Mouse (Mus musculus) lung, embryonic 14.5 days (tissue): ENCODE results near the gene Mtch1. TPM values are rescaled to one million over a fixed set of nuclear protein-coding genes. Genes with fewer than 3 reads are reported as not detected.

Source experiments
- ATAC-seq: fragments of 200-750 bp; cut with Nextera tagmentation; 2 replicates; pipeline ENCODE4 v1.8.0; 2017; ENCODE audit warnings: mild to moderate bottlenecking, moderate TSS enrichment, moderate library complexity; ENCODE audit not compliant: insufficient read depth
- DNase-seq: peaks from one replicate; pipeline ENCODE4 v3.0.0-alpha.2; 2015
- H3K27ac ChIP-seq: fragments of 300-500 bp; sonication (generic); 2 replicates; pipeline ENCODE4 v1.5.1; 2014; ENCODE audit warnings: low read depth, mild to moderate bottlenecking, moderate library complexity
- H3K27me3 ChIP-seq: fragments of 300-500 bp; sonication (generic); 2 replicates; pipeline ENCODE4 v1.6.1; 2014; ENCODE audit warnings: low read length, control low read depth; ENCODE audit not compliant: insufficient read depth
- H3K36me3 ChIP-seq: fragments of 300-500 bp; sonication (generic); 2 replicates; pipeline ENCODE4 v1.6.1; 2014; ENCODE audit warnings: control low read depth; ENCODE audit not compliant: insufficient read depth
- H3K4me1 ChIP-seq: fragments of 300-500 bp; sonication (generic); 2 replicates; pipeline ENCODE4 v1.6.1; 2014; ENCODE audit warnings: antibody characterized with exemption, control low read depth; ENCODE audit not compliant: insufficient read depth
- H3K4me2 ChIP-seq: fragments of 300-500 bp; sonication (generic); 2 replicates; pipeline ENCODE4 v1.6.1; 2014; ENCODE audit warnings: mild to moderate bottlenecking
- H3K4me3 ChIP-seq: fragments of 300-500 bp; sonication (generic); 2 replicates; pipeline ENCODE4 v1.5.1; 2014; ENCODE audit warnings: low read depth, low read length
- H3K9ac ChIP-seq: fragments of 300-500 bp; sonication (generic); 2 replicates; pipeline ENCODE4 v1.6.1; 2014
- H3K9me3 ChIP-seq: fragments of 300-500 bp; sonication (generic); 2 replicates; pipeline ENCODE4 v1.6.1; 2016; ENCODE audit warnings: low read depth, low read length, control low read depth
- CTCF ChIP-seq: IDR thresholded peaks from 2 replicates; pipeline ENCODE4 v1.5.1; 2016; ENCODE audit warnings: antibody characterized with exemption, low read depth
- WGBS: fragments of 180-500 bp; shearing (Covaris S2); extraction: QIAGEN DNeasy Blood & Tissue Kit; methylation state at CpG from one replicate; pipeline ENCODE4 v1.1.7; 2014; 5-methylcytosine and 5-hydroxymethylcytosine counted together
- polyA plus RNA-seq: library from polyadenylated mRNA; unstranded; fragments of >200 nt; fragmentation: Nextera tagmentation; extraction: Ambion mirVana; gene quantifications from 2 replicates; pipeline ENCODE4 v1.2.1, GENCODE M21; 2014

The Mtch1 gene
- polyA plus RNA-seq, 1 experiment from 2014 or later, result 395 TPM

GRCm38 (mm10) chr17:29332186-29332685 is 15.5 kb downstream of the Mtch1 start:
- Histone ChIP-seq H3K4me2 (no peak overlapping the region), H3K27ac (no peak overlapping the region), H3K4me1 (no peaks in the 10 kb centered on the region), H3K9ac (no peak overlapping the region), H3K36me3 (peaks cover 65% of the 10 kb centered on the region), H3K9me3 (no peaks in the 10 kb centered on the region), H3K27me3 (peaks cover 4% of the 10 kb centered on the region; the same call in 1 of the 2 replicates), H3K4me3 (no peak overlapping the region)
- no peak for TF ChIP-seq CTCF
- DNase-seq (no peak), ATAC-seq (no peak)
- 72% methylated on average over 4 of the region's 4 CpGs for WGBS

GRCm38 (mm10) chr17:29330671-29331410 is 16.9 kb downstream of the Mtch1 start:
- no peak for TF ChIP-seq CTCF
- H3K4me3 ChIP-seq, result no peak overlapping the region
- DNase-seq (no peak), ATAC-seq (0 out of 2 replicates have a peak, but pooled peaks have one; percentile 5)
- no peak overlapping the region for H3K9ac ChIP-seq
- H3K27ac ChIP-seq, result no peak overlapping the region
- H3K36me3 ChIP-seq, result peaks cover 51% of the 10 kb centered on the region
- no peaks in the 10 kb centered on the region for H3K9me3 ChIP-seq
- 0 out of 2 replicates have a peak, but pooled peaks cover 5% of the 10 kb centered on the region for H3K4me1 ChIP-seq
- WGBS, result 21% methylated on average over 5 of the region's 5 CpGs
- no peak overlapping the region for H3K4me2 ChIP-seq
- H3K27me3 ChIP-seq, result peaks cover 7% of the 10 kb centered on the region; the same call in 1 of the 2 replicates

- 72% methylated on average over 3 of the region's 3 CpGs for WGBS
- Histone ChIP-seq H3K27me3 (peaks cover 7% of the 10 kb centered on the region; the same call in 1 of the 2 replicates), H3K36me3 (peaks cover 45% of the 10 kb centered on the region), H3K27ac (no peak overlapping the region), H3K9me3 (no peaks in the 10 kb centered on the region), H3K9ac (no peak overlapping the region), H3K4me2 (no peak overlapping the region), H3K4me1 (0 out of 2 replicates have a peak, but pooled peaks cover 5% of the 10 kb centered on the region), H3K4me3 (no peak overlapping the region)
- ATAC-seq (no peak), DNase-seq (no peak)
- no peak for TF ChIP-seq CTCF
Observed at GRCm38 (mm10) chr17:29330221-29330620, 17.5 kb downstream of the Mtch1 start.

- Histone ChIP-seq H3K4me2 (no peak overlapping the region), H3K4me3 (no peak overlapping the region), H3K4me1 (0 out of 2 replicates have a peak, but pooled peaks cover 5% of the 10 kb centered on the region), H3K36me3 (peaks cover 24% of the 10 kb centered on the region), H3K9ac (no peak overlapping the region), H3K9me3 (no peaks in the 10 kb centered on the region), H3K27ac (no peak overlapping the region), H3K27me3 (peaks cover 10% of the 10 kb centered on the region; the same call in 1 of the 2 replicates)
- DNase-seq, result no peak
- no peak for ATAC-seq
- TF ChIP-seq CTCF, result no peak
- WGBS, result 79% methylated on average over 9 of the region's 9 CpGs
Observed at GRCm38 (mm10) chr17:29327691-29328090, 20.0 kb downstream of the Mtch1 start.

- DNase-seq, result peak; percentile 53
- peak; percentile 36; the same call in 1 of the 2 replicates for ATAC-seq
- Histone ChIP-seq H3K27me3 (peaks cover 19% of the 10 kb centered on the region), H3K4me2 (peak overlapping the region; percentile 60), H3K36me3 (peaks cover 15% of the 10 kb centered on the region), H3K9ac (0 out of 2 replicates have a peak overlapping the region, but pooled peaks have one; percentile 20), H3K27ac (no peak overlapping the region), H3K4me3 (peak overlapping the region; percentile 25), H3K9me3 (no peaks in the 10 kb centered on the region), H3K4me1 (0 out of 2 replicates have a peak, but pooled peaks cover 5% of the 10 kb centered on the region)
- WGBS, result 18% methylated on average over 52 of the region's 52 CpGs
- TF ChIP-seq CTCF, result no peak
Observed at GRCm38 (mm10) chr17:29326531-29327529, 20.9 kb downstream of the Mtch1 start.

- Histone ChIP-seq H3K9ac (no peak overlapping the region), H3K36me3 (peaks cover 7% of the 10 kb centered on the region; the same call in 1 of the 2 replicates), H3K9me3 (no peaks in the 10 kb centered on the region), H3K4me3 (no peak overlapping the region), H3K4me2 (no peak overlapping the region), H3K27me3 (peaks cover 29% of the 10 kb centered on the region), H3K4me1 (0 out of 2 replicates have a peak, but pooled peaks cover 5% of the 10 kb centered on the region), H3K27ac (no peak overlapping the region)
- WGBS, result 64% methylated on average over 13 of the region's 13 CpGs
- TF ChIP-seq CTCF, result no peak
- DNase-seq (no peak), ATAC-seq (no peak)
Observed at GRCm38 (mm10) chr17:29325831-29326230, 21.9 kb downstream of the Mtch1 start.
